Mouse (Mus musculus) spleen, adult 12 weeks (tissue): ENCODE measurements at regions not wholly inside any gene's neighbourhood (a gene's known extent, or its start where the extent isn't known, plus 50 kb on each side); places are given as distances from the start of the nearest gene placed in this dataset.
A peak's percentile ranks its signal among the peaks of the same experiment; 100 is the strongest.
"Not testable (repeated sequence)": the region's sequence is repeated elsewhere in the genome, so short reads cannot be mapped to it uniquely, and the experiment has no call there.

Experiments used
- DNase-seq: peaks from one replicate; pipeline ENCODE4 v3.0.0; 2022; ENCODE audit warnings: low spot score

- DNase-seq = no peak
Observed at GRCm38 (mm10) chr9:83728428-83728827, 77.6 kb downstream of the Elovl4 start.

GRCm38 (mm10) chr9:83727462-83728189 lies 78.5 kb downstream of the Elovl4 start:
- no peak for DNase-seq

- DNase-seq = no peak
Observed at GRCm38 (mm10) chr9:83726979-83727378, 79.1 kb downstream of the Elovl4 start.

- no peak for DNase-seq
Observed at GRCm38 (mm10) chr9:83726105-83726504, 80.0 kb downstream of the Elovl4 start.

- no peak for DNase-seq
Observed at GRCm38 (mm10) chr9:83725545-83725944, 80.5 kb downstream of the Elovl4 start.

- DNase-seq = no peak
Observed at GRCm38 (mm10) chr9:83720982-83721381, 85.1 kb downstream of the Elovl4 start.

GRCm38 (mm10) chr9:83719811-83720210 lies 86.3 kb downstream of the Elovl4 start:
- no peak for DNase-seq

- not testable (repeated sequence) for DNase-seq
Observed at GRCm38 (mm10) chr9:83718084-83718483, 88.0 kb downstream of the Elovl4 start.

GRCm38 (mm10) chr9:83716101-83716763 lies 89.8 kb downstream of the Elovl4 start:
- no peak for DNase-seq

GRCm38 (mm10) chr9:83707361-83707760 lies 98.7 kb downstream of the Elovl4 start:
- no peak for DNase-seq

- DNase-seq = no peak
Observed at GRCm38 (mm10) chr9:83706071-83706470, 100.0 kb downstream of the Elovl4 start.

- DNase-seq = no peak
Observed at GRCm38 (mm10) chr9:83704186-83704585, 101.9 kb downstream of the Elovl4 start.

- DNase-seq = no peak
Observed at GRCm38 (mm10) chr9:83700916-83701315, 105.2 kb downstream of the Elovl4 start.

- DNase-seq = no peak
Observed at GRCm38 (mm10) chr9:83700056-83700455, 106.0 kb downstream of the Elovl4 start.

GRCm38 (mm10) chr9:83691332-83692198 lies 114.5 kb downstream of the Elovl4 start:
- DNase-seq = peak; percentile 6
